Mouse (Mus musculus): ENCODE data around the gene Gtdc1.

The Gtdc1 gene

DNA sequence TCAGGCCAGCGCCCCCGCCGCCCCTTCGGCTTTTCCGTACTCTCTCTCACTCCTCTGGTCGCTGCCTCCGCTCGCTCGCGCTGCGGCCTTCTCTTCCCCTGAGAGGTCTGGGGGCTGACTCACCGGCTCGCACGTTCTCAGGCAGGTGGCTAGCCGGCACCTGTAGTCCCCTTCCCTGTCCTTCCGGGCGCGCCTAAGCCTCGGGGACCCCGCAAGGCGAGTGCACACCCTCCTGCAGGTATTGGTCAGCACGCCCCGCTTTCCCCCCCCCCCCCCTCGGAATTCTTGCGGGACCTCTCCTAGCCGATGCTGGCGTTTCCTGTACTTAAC lies at the start of gene Gtdc1:
Gtdc1 (minus strand) TSS at position 176 of the 330 bp plus-strand sequence.
- no peak for DNase-seq (ENCODE audit: low read depth, low spot score)

DNA sequence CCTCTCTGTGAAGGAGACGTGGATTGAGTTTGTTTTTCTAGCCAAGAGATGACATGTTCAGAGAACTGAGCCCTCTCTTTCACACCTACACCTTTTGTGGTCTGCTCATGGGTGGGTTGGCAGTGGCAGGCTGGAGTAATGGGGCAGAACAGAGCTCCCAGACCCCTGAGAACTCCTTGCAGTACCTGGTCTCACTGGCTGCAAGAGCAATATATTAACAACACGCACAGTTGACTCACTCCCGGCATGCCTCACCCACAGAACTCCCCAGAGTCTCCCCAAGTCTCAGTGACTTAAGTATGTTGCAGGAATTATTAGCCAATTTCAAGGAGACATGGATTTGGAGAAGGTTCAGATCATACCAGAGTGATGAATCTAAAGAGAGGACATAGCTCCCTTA lies 49.6 kb upstream of the Gtdc1 start:
- peak; percentile 90 for DNase-seq (ENCODE audit: low read depth, low spot score)

DNA sequence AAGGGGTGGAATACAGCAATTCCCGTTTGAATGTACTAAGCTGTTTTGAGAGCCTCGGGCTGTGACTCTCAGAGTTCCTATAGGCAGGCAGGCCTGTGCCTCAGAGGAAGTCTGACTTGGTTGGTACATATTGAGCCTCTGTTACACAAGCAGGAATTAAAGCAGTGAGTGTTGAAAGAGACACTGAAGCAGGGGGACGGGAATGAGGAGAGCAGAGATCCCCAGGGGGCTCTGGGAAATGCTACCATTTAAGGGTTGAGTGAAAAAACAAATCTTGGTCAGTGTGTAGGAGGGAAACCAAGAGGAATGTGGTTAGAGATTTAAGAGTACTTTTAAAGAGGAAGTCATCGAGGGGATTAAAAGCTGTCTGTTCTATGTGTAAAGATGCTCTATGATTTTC lies 49.0 kb upstream of the Gtdc1 start:
- DNase-seq (ENCODE audit: low read depth, low spot score), result peak; percentile 86

DNA sequence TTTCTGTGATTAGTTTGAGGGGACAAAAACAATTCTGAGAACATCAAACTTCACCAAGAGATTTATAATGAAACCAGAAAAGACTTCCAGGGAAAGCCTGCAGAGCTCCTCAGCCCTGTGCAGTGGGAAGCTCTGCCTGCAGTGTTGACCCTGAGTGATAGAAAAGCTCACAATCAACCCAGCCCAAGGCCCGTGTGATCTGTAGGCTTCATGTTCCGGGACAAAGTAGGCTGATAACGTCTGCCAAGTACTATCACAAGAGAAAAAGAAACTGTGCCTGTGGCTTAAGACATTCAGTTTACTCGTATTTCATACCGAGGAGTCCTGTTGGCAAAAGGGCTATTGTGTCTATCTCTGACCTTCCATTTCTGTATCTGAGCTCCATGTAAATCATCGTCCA lies 46.4 kb upstream of the Gtdc1 start:
- no peak for DNase-seq (ENCODE audit: low read depth, low spot score)

DNA sequence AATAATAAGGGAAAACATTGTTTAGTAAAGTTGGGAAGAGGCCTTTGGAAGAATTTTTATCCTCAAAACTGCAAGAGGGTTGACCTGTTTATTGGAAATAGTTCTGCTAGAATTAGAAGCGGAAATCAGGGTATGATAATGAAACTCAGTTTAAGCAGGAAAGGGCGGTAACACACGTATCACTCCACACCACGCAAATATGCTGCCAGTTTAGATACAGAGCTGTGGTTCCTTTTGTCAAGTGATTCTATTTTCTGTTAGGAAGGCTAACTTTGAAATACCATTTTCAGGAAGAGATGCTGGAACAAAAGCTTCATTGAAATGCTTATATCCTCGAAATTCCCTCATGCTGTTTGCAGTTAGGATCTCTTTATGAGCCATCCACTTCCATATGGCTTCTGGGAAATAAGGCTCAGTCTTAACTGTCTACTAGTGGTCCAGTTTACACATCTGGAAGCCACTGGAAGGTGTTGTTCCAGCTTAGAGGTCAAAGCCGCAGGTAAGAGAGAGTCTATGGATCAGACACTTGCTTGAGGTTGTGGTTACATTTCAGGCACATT lies 42.7 kb upstream of the Gtdc1 start:
- DNase-seq (ENCODE audit: low read depth, low spot score), result no peak

DNA sequence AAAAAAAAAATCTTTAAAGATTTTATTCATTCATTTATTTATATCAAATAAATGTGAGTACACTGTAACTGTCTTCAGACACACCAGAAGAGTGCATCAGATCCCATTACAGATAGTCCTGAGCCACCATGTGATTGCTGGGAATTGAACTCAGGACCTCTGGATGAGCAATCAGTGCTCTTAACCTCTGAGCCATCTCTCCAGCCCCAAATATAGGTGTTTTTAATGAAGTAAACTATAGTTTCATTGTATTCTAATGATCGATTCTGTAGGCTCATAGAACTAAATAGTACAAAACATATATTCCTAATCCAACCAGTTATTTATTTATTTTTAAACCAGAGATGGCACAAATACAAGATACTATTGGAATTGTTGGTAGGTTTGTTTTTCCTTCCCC lies 42.2 kb upstream of the Gtdc1 start:
- DNase-seq (ENCODE audit: low read depth, low spot score), result no peak

DNA sequence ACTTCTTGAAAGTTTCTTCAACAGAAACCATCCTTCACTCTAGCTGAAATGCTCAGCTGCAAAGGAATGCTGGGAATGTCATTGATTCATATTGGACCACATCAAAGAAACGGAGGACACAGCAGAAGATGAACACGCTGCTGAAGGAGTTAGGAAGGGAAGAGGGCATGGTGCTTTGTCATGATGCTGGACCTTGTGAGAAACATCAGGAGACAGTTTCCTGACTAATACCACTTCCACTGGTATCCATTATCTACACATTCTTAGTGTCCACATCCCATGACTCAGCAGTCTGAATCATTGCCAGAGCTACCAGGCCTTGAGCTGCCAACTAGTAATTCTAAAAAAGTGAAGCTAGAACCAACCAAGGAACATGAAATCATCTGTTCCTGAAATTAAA lies 41.8 kb upstream of the Gtdc1 start:
- DNase-seq (ENCODE audit: low read depth, low spot score), result peak; percentile 99

DNA sequence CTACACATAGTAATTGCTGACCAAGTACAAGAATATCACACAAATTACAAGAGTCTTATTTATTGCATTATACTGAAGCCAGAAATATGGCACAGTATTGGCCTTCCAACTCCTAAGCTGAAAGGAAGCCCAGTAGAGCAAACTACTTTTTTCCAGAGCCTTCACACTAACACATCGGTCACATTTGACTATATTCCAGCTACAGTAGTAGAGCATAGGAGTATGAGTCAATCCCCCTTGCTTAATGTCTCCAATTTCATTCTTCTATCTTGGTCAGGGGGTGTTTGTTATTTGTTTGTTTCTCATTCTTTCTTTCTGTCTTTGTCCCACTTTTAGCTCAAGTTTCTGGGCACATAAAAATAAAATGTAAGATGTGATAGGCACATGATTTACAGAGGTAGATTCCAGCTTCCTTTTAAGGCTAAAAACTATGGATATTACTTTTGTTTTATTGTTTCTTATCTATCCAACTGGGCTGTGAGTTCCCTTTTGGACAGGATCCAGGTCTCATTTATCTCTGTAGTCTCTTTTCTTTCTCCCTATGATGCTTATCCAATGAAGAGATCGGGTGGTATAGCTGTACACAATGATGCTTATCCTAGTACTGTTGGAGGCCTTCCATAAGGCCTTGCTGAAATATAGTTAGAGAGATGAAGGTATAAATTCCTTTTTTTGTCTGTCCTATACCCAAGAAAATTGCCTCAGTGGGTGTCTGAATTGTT lies 38.5 kb upstream of the Gtdc1 start:
- peak; percentile 73 for DNase-seq (ENCODE audit: low read depth, low spot score)

DNA sequence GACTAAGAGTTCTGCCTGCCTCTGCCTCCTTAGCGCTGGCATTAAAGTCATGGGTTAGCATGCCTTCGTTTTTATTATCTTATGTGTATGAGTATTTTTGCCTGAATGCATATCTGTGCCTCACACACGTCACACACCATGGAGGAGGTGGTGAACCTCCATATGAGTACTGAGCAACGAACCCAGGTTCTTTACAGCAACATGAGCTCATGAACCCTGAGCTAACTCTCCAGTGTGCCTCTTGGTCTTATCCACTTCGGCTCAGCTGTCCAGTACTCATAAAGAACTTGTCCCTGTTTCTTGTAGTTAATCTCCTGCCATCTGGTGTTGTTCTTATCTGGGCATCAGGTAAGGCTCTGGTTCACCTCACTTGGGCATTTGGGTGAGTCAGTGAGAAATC lies 35.2 kb upstream of the Gtdc1 start:
- DNase-seq (ENCODE audit: low read depth, low spot score), result no peak

DNA sequence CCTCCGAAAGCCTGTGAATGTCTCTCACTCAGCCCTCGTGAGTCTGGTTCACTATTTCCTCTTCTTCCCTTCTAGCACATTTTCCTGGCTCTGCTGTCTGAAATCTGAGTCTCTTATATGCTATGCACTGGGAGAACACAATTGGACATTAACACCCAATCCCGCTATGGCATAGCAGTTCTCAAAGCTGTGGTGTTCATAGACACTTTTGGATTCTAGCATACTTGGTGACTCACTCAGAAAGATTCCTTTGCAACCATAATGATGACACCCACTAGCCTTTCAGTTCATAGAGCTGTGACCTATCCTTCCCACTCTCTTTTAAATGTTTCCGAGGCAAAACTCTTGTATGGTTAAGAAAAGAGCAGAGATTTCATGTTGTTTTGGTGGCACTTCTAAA lies 33.7 kb upstream of the Gtdc1 start:
- DNase-seq (ENCODE audit: low read depth, low spot score), result peak; percentile 95

DNA sequence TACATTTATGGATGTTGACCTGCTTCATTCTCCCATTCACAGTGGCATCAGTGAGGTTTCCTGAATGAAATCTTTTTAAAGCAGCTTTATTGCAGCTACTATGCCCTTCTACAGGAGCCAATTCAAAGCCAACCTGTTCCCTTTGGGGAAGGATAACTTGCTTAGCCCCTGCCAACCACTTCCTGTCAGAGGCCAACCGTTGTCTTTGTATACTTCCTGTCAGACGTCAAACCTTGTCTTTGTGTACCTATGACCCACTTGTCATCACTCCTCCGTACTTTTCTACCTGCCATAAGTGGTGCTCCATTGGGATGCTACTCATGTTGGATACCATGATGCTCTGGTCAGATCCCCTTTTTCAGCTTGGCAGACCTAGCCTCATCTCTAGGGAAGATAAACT lies 33.1 kb upstream of the Gtdc1 start:
- no peak for DNase-seq (ENCODE audit: low read depth, low spot score)

DNA sequence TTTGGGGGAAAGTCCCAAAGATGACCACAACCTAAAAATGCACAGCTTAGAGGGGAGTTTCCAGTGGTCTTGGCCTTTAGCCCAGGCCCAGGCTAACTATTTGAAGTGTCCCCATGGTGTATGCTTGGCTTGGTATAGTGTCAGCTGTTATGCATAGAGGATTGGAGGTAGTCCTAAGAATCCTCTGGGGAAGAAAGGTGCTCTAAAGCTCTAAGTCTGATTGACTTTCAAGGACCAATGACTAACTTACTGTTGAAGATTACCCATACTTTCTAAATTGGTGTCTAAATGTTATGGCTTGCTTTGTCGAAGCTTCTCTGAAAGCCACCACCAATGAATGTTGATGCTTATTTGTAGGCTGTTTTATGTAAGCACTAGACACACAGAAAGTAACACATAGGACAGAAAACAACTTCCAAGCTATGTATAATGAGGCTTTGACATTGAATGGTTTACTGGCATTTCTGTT lies 29.9 kb upstream of the Gtdc1 start:
- peak; percentile 64 for DNase-seq (ENCODE audit: low read depth, low spot score)

DNA sequence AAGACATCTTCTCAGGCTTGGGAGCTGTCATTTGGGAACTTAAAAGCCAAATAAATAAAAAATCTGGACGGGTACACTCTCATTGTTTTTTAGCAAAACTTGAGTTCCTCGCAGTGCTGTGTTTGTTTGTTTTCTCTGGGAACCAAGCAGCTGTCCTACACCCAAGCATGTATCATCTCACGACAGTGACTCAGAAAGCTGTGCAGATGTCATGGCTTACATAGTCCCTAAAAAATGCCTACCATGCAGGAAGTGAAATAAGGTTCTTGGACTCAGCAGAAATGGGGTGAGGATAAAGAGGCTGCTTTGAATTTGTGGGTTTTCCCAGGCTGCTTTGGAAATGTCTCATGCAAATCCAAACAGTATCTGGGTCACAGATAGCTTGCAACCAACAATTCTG lies 28.8 kb upstream of the Gtdc1 start:
- DNase-seq (ENCODE audit: low read depth, low spot score), result peak; percentile 91

DNA sequence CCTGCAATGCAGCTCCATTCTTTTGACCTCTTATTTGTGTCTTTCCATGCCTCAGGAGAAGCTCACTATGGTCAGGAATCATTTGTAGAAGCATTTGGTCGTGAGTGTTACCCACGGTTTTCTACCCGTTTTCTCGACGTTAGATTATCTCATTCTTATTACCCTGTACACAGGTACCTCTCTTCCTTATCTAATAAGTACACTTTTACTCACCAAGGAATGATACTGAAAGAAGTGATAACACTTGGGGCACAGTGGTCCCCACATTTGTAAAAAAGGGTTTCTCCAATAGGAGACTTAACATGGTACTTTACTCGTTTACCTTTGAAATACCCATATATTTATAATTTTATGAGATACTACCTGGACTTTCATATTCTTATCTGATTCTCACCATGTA lies 28.0 kb upstream of the Gtdc1 start:
- no peak for DNase-seq (ENCODE audit: low read depth, low spot score)

DNA sequence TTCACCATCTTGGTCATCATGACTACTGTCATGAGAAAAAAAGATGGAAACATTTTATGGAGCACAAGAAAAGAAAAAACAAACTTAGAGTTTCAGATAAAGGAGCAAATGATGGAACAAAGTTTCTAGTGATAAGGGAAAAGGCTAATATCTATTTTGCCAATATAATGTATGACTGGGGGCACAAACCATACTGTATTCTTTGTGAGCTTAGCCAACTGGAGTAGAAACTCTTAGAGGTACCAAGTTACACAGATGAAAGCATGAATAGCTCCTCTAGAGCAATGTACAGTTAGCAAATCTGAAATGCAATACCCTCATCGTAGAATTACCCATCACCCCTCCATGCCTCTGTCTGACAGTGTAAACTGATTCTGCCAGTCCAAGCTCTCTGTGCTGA lies 26.7 kb upstream of the Gtdc1 start:
- DNase-seq (ENCODE audit: low read depth, low spot score), result no peak

DNA sequence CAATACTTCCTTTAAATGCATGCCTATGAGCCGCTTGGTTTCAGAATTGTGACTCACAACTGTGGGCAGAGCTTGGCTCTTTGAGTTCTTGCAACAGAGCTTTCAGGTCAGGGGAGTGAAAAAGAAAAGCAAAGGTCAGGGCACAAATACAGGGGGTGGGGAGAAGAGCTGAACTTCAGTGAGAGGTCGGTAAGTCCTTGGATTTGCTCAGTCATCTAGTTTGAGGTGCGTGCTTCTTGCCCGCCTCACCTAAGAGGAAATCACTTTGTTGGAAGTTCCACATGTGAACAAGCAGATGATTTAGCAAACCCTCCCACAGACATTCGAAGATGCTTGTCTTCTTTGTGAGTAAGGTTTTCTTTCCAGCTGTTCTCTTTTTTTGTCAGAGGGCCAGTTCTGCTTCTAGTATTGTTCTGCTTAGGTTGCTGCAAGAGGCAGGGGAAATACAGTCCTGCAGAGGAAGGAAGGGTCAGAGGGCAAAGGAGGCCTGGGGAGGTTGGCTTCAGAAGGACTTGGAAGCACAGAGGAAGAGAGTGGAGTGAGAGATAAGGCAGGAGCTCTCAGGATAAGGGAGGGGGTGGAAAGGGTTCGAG lies 25.5 kb upstream of the Gtdc1 start:
- DNase-seq (ENCODE audit: low read depth, low spot score), result peak; percentile 81

DNA sequence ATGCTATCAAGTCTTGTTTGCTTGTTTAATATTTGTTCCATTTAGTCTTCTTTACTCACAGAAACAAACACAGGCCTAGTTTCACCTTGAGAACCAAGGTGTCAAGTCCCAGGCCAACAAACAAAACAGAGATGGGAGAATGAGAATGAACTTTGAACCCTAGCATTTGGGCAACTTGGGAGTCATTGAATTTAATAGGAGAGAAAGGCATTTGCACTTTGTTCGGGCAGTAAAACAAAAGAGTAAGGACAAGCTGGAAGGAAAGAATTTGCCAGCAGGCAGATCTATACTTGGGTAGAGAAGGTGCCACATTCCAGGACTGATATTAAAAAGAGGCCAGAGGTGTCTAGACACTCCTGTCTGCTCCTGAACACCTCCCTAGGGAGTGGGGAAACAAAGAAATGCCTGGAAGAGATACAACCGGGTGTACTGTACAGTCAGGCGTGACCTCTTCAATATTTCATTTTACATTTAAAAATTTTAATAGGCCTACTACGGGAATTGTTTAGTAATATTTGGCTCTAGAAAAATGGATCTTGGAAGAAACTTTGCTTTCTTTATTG lies 24.3 kb upstream of the Gtdc1 start:
- no peak for DNase-seq (ENCODE audit: low read depth, low spot score)

DNA sequence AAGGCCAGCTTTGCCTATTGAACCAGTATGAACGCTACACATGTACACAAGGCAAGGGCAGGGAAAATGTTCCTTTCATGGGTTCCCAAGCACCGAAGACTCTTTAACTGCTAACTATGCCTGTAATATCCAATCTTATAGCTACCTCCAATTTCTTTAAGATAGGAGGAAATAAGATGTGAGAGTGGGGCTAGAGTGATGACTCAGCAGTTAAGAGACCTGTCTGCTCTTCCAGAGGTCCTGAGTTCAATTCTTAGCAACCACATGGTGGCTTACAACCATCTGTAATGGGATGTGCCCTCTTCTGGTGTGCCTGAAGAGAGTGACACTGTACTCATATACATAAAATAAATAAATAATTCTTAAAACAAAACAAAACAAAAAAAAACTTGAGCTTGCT lies 17.2 kb upstream of the Gtdc1 start:
- no peak for DNase-seq (ENCODE audit: low read depth, low spot score)

DNA sequence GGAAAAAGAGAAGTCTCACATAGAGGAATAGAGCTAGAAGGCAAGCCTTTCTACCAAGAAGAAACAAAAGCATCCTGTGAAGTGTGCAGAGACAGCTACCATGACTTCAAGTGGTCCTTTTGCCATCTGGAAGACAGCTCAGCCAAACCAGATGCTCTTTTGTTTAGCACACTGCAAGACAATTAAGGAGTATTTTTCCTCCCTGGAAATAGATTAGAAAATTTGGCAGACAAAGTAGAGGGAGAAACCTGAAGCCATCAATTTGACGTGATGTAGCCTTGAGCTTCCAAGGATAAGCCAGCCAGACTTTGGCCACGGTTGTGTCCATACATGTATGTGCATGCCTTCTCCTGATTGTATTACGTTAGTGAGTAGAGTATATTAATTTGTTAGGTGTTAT lies 3.5 kb upstream of the Gtdc1 start:
- no peak for DNase-seq (ENCODE audit: low read depth, low spot score)

DNA sequence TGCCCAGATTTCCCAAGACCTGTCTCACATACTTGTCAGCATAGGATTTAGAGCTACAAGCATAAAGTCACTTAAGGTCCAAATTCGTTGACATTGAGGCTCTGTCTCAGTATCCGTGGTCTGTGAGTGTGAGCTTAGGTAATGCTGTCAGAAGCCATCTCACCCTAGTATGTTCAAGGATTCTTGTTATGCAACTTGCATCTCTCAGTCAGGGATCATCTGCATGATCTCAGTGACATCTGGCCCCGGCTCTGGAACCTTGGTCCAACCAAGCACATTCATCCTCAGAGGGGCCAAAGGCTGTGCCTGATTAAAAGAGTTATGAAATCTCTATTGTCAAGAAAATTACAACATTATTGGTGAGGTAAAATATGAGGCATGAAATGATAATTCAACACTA lies 1.2 kb upstream of the Gtdc1 start:
- no peak for DNase-seq (ENCODE audit: low read depth, low spot score)

DNA sequence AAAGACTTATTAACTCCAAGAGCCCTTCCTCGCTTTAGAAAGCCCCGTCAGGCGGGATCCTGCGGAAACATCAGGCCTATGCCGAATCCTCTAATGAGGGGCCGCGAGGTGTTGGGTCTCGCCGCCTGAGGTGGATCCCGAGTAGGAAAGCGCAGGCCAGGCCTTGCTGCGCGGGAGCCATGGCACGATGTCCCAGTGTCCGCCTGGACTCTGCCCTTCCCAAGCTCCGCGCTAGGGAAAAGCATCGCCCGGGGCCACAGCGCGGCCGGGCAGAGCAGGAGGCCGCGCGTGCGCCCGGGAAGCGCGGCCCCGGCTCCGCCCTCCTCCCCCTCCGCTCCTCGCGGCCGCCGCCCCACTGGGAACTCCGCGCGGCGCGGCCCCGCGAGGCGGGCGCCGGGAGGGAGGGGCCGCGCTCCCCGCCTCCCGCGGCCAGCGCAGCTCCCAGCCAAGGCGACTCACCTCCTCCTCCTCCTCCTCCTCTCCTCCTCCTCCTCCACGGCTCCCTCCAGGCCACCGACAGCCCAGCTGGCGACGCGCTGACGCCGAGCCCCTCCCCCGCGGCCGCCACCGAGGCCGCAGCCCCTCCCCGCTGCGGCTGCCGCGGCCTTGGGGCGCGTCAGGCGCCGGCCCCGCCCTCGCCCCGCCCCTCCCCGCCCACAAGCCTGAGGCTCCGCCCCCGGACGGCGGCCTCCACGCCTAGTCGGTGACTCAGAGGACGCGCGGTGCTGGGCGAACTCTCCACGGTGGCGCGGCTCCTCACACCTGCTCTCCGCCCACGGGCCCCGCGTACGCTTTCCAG lies 575 bp downstream of the Gtdc1 start:
- DNase-seq (ENCODE audit: low read depth, low spot score), result peak; percentile 88

DNA sequence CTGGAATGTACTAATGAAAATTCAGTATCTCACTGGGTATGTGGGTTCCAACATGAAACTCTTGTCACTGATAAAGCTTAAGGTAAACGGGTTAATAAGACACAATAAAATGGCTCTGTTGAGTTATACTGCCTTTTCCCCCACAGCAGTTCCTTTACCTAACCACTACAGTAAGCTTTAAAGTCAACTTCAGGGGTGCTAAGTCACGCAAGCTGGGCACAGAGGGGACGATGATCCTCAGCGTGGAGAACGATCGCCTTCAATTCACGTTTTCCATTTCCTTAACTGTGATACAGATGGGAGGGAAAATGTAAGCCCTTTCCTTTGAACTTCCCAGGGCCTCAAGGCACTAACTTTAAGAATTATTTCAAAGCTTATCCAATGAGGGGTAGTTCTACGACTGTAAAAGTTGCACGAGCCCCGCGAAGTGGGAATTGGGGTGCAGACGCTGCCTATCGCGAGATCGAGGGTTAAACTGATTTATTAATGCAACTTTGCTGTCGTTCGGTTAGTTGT lies 1.2 kb downstream of the Gtdc1 start:
- no peak for DNase-seq (ENCODE audit: low read depth, low spot score)

Data from 3T3-L1 (cell line).